Mouse (Mus musculus): Measurements from ENCODE around the gene Samsn1. TPM values are rescaled to one million over a fixed set of nuclear protein-coding genes. Genes with fewer than 3 reads are reported as not detected.

Gene Samsn1
- polyA plus RNA-seq (2017; shearing (Covaris generic)): 122 TPM

GRCm38 (mm10) chr16:76022181-76022580 is at the start of gene Samsn1:
Gene Samsn1, minus strand, starts transcription at chr16:76022281.

